Mouse (Mus musculus) MEL-GATA-1-ER (cell line): Measurements from ENCODE around the gene P4htm.

Experiments used
- DNase-seq: peaks from one replicate; pipeline ENCODE4 v3.0.0-alpha.2; 2012; ENCODE audit warnings: low read depth; ENCODE audit errors: extremely low read depth

P4htm gene

GRCm38 (mm10) chr9:108577934-108578544, 19.4 kb downstream of the P4htm start:
- no peak for DNase-seq

DNA sequence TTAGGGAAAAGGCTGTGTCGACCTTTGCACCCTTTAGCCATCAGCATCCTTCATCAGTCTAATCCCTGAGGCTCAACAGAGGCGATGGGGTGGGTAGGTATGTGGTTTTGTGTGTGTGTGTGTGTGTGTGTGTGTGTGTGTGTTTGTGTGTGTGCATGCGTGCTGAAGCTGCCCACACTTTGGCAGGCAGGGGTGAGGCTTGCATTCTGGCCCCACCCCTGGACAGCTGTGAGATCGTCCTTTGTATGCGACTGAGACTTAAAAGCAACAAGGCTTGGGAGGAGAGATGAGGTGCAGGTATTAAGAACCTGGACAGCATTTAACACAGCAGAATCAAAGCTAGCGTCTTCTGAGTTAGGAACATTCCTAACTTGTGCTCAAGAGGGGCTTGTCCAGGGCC, 20.4 kb downstream of the P4htm start:
- no peak for DNase-seq

GRCm38 (mm10) chr9:108575321-108576297, 21.9 kb downstream of the P4htm start:
- no peak for DNase-seq

DNA sequence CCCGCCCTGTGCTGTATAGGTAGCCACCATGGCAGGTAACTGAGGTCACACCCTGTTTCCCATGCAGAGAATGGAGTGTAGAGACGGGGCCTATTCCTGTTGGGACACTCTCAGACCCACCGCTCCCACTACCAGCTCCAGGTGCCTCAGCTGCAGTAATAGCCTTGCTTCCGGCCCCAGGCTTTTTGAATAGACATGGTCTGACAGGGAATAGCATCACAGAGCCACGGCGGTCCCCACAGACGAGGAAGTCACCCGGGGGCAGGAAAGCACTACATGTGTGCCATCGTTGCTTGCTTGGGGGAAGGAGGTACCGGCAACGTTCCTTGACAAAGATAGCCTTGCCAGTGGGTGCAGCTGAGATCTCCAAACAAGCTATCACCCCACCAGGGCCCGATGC, 22.5 kb downstream of the P4htm start:
- no peak for DNase-seq

GRCm38 (mm10) chr9:108573774-108574690, 23.4 kb downstream of the P4htm start:
- no peak for DNase-seq

DNA sequence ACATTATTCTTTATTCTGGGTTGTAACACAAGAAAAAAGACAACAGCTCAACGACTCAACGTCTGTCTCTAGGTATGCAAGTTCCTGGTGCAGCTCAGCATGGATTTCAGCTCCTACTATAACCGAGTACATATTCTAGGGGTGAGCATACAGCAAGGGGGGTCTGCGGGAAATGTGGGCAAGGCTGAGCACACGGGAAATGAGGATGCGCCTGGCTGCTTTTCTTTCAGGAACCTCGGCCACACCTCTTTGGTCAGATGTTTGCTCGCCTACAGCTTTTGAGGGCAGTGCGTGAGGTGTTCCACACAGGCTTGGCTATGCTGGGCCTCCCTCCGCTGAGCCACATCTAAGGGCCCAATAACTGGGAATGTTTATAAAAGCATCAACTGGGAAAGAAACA, 25.1 kb downstream of the P4htm start:
- no peak for DNase-seq

GRCm38 (mm10) chr9:108571401-108571973, 26.0 kb downstream of the P4htm start:
- no peak for DNase-seq

DNA sequence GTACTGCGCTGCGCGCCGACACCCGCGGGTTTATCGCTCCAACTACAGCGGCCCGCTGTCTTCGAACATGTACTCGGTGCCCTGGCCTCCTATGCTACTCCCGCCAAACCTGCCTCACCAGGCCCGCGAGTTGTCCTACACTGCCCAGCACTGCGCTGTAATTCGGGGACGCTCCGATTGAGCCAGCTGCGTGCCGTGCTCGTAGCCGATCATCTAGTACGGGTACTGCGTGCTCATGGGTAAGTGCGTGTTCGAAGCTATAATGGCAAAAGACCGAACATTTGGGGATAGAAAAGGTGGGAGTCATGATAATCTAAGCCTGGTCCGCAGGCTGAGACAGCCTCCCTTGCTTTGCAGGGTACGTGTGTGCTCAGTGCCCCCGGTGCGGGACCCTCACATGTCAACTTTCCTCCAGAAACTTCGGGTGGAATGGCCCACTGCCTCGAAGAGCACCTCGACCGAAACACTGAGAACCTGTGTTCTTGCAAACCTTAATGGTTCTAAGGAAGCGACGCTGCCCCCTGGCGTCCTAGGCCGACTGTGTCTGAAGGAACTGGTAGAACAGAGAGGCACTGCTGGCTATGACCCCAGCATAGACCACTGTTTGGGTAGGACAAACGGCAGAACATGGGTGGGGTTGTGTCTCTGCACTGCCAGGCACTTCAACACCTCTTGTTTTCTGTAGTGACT, 27.1 kb downstream of the P4htm start:
- peak; percentile 73 for DNase-seq

GRCm38 (mm10) chr9:108569381-108570206, 27.9 kb downstream of the P4htm start, which contains the start of gene Dalrd3:
TSS of gene Dalrd3 (plus strand) at chr9:108569886.
- DNase-seq: peak; percentile 95

- no peak for DNase-seq
Observed at GRCm38 (mm10) chr9:108568511-108568921, 29.0 kb downstream of the P4htm start.

DNA sequence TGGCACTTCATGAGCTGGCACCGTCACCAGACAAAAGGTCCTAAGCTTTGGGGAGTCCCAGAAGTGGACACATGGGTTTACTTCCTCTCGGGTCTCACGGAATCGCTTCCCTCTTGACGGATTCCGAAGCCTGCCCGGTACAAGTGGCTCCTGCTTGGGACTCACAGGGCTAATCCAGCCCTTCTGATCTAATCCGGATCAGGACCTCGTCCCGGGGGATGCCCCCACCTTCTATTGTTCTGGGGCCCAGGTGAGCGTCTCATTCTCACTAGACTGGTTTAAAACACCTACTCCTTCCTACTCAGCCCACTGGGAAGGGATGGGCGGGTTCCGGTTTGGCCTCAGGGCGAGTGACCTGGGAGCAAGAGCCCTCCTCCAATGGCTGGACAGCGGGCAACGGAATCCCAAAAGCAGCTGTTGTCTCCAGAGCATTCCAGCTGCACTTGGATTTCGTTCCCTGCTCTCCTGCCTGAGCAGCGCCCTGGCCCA, 29.5 kb downstream of the P4htm start:
- peak; percentile 41 for DNase-seq

DNA sequence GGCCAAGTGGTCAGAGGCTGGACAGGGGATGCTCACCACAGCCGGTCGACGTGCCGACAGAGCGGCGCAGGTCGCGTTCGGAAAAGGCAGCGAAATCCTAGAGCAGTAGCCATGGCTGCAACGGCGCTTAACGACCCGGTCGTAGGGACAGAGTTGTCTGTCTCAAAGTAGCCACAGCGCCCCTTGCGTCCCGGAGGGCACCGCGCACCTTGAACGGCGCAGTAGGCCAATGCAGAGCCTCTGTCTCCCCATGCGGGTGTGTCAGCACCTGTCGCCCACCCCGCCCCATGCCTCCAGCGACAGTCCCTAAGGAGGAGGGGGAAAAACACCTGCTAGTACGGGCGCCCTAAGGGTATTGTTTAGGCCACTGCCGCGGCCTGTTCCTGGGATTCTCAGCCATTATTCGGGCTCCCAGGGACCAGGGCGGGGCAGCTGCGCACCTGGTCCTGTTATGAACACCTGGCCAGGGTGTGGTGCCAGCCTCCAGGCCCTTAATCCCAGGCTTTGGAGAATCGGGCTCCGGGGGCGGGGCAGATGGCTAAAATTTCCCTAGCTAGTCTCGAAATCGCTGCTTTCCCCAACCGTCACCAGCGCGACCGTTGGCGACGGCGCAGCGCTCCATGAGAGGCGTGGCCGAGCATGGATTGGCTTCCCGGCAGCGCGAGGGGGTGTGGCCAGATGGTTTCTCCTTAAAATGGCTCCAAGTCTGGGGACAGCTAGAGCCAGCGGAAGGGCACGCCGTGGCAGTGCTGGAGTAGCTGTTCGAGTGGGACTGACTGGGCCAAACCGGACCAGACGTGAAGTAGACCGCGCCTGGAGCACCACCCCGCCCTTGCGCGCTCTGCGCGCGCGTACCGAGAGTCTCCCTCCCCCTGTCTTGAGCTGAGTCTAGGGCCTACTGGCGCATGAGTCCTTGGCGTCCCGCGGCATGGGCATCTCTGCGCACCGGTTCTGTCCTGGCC, 30.4 kb downstream of the P4htm start, which contains the start of gene Ndufaf3:
Gene Ndufaf3, minus strand, starts transcription at position 620 of the 962 bp plus-strand sequence.
- peak; percentile 89 for DNase-seq

- no peak for DNase-seq
Observed at GRCm38 (mm10) chr9:108565881-108566814, 31.3 kb downstream of the P4htm start.

DNA sequence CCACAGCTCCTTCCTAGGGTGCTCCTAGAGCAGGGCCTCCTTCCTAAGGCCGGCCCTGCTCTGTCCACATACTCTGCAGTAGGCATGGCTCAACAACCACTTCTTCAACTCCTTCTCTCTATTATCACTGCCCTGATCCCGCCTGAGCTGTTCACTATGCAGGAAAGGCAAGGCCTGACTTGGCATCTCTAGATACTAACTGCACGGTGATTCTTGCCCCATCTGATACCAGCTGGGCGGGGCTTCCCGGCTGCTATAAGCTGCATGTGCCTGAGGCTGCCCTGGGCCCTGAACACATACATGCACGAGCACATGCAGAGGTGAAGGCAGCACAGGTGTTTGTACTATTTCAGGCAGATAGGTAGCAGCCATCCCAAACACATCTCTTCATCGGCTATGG, 33.3 kb downstream of the P4htm start:
- DNase-seq: no peak

DNA sequence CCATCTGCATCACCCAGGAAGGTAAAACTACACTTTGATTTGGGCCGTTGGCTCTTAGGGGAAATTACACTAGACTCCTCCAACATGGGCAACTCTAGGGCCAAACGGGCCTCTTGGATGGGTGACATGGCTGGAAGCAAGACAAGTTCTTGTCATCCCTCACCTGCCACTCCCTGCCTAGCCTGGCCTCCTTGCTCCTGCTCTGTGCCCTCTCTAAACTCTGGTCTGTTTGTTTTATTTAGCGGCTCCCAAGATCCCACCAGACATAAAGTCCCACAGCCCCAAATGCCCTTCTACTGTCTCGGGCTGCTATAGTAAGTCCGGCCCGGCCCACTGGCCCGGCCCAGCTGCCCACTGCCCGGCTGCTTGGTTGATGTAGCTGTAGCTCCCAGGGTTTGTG, 33.8 kb downstream of the P4htm start:
- no peak for DNase-seq

GRCm38 (mm10) chr9:108560227-108560841, 37.1 kb downstream of the P4htm start, which contains the start of gene Impdh2:
TSS of gene Impdh2 (plus strand) at chr9:108560286.
- DNase-seq: peak; percentile 97

DNA sequence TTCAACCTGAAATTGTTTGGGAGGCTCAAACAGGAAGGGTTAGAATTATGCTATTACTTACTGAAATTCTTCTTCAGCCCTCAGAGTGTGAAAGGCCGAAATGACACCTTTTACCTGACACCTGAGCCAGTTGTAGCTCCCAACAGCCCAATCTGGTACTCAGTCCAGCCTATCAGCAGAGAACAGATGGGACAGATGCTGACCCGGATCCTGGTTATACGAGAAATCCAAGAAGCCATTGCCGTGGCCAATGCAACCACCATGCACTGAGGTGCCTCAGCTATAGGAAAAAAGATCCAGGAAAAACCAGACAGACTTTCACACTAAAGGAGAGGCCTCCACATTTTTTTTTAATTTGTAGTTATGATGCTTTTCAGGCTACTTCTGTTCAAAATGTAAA, 38.3 kb downstream of the P4htm start:
- no peak for DNase-seq
